Mouse (Mus musculus): ENCODE measurements at regions not wholly inside any gene's neighbourhood (a gene's known extent, or its start where the extent isn't known, plus 50 kb on each side); places are given as distances from the start of the nearest gene placed in this dataset.

GRCm38 (mm10) chr3:144089790-144090256 is 115.2 kb downstream of the Lmo4 start:
- TF ChIP-seq EP300 (optimal IDR thresholded peaks at IDR 0.05), result no peak
- no peak for TF ChIP-seq CTCF (IDR thresholded peaks at IDR 0.05; ENCODE audit: low read depth)
